Mouse (Mus musculus) embryo, embryonic 10.5 days (tissue): ENCODE data around the gene Thap3.

Experiments used
- DNase-seq: peaks from one replicate; pipeline ENCODE4 v3.0.0-alpha.2; 2015; ENCODE audit warnings: low spot score

Thap3 gene

GRCm38 (mm10) chr4:151983560-151983959, 5.2 kb downstream of the Thap3 start:
- no peak for DNase-seq

- DNase-seq: no peak
Measured at GRCm38 (mm10) chr4:151983043-151983442, 5.8 kb downstream of the Thap3 start.

- DNase-seq: peak; percentile 89
Measured at GRCm38 (mm10) chr4:151981363-151981762, 7.4 kb downstream of the Thap3 start.

GRCm38 (mm10) chr4:151980699-151981098, 8.1 kb downstream of the Thap3 start:
- DNase-seq: peak; percentile 55

- DNase-seq: peak; percentile 88
Measured at GRCm38 (mm10) chr4:151977748-151978147, 11.0 kb downstream of the Thap3 start.

GRCm38 (mm10) chr4:151975441-151975840, 13.4 kb downstream of the Thap3 start:
- DNase-seq: peak; percentile 63

GRCm38 (mm10) chr4:151972221-151972967, 16.4 kb downstream of the Thap3 start:
- peak; percentile 73 for DNase-seq

- no peak for DNase-seq
Measured at GRCm38 (mm10) chr4:151968204-151968921, 20.4 kb downstream of the Thap3 start.

- DNase-seq: no peak
Measured at GRCm38 (mm10) chr4:151962817-151963216, 26.0 kb downstream of the Thap3 start.

GRCm38 (mm10) chr4:151960513-151960854, 28.3 kb downstream of the Thap3 start:
- no peak for DNase-seq

- DNase-seq: no peak
Measured at GRCm38 (mm10) chr4:151959849-151960512, 28.8 kb downstream of the Thap3 start.

GRCm38 (mm10) chr4:151957584-151958315, 31.0 kb downstream of the Thap3 start:
- no peak for DNase-seq

GRCm38 (mm10) chr4:151955791-151956190, 33.0 kb downstream of the Thap3 start:
- no peak for DNase-seq

- DNase-seq: no peak
Measured at GRCm38 (mm10) chr4:151953209-151953608, 35.6 kb downstream of the Thap3 start.

- DNase-seq: no peak
Measured at GRCm38 (mm10) chr4:151948497-151949471, 40.0 kb downstream of the Thap3 start.

GRCm38 (mm10) chr4:151946211-151946610, 42.6 kb downstream of the Thap3 start:
- no peak for DNase-seq

- DNase-seq: no peak
Measured at GRCm38 (mm10) chr4:151938089-151938488, 50.7 kb downstream of the Thap3 start.

GRCm38 (mm10) chr4:151937441-151937840, 51.4 kb downstream of the Thap3 start:
- no peak for DNase-seq

GRCm38 (mm10) chr4:151934215-151934572, 54.6 kb downstream of the Thap3 start:
- peak; percentile 12 for DNase-seq

GRCm38 (mm10) chr4:151933505-151934214, 55.1 kb downstream of the Thap3 start, which contains the start of gene Dnajc11:
Gene Dnajc11 (plus strand): TSS chr4:151933691.
- peak; percentile 90 for DNase-seq
